Mouse (Mus musculus) WW6 (cell line): Measurements from ENCODE around the gene Olfr448.

ENCODE experiments used
- DNase-seq: peaks from one replicate; pipeline ENCODE4 v3.0.0-alpha.2; 2013; ENCODE audit warnings: low read depth, low spot score

The Olfr448 gene

DNA sequence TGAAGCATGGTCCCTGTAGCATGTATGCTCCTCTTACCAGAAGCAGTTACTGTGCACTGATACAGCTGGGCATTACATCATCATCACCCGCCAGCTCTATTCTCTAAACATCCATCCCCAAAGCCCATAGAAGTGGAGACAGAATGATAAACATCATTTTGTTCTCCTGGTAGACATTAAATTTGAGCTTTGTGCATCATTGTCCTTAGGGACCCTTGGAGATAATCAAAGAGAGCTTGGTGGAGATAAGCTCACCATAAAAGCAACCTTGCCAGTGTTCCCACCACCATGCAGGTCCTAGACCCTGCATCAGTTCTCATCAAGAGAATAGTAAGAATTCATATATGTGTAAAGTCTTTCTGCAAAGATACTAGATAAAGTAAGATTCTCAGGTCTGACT lies at the start of gene Olfr448:
Gene Olfr448, plus strand, starts transcription at position 301 of the 400 bp plus-strand sequence.
- DNase-seq: no peak

DNA sequence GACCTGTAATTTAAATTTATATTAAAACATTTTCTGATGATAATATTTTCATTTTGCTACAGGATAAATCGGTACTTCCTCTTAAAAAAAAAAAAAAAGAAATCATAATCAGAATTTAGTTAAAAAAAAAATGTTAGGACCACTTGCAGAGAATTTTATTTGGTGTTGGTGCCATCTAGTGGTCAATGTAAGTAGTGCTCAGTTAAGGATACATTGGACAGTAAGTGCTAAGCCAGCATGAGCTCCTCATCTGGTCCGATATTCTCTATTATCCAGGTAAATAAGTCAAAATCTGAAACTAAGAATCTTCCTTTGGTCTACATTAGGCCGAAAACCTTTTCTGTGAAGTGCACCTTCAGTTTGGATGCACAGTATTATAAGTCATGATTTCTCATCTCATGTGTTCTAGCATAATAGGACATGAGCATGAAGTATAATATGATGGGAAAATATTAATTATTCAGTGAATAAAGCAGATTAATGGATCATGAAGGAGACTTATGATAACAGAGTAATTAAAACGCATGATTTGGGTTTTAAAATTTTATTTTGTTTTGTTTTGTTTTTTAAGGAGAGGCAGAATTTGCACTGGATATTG lies 29.9 kb upstream of the Olfr448 start:
- DNase-seq: peak; percentile 11

DNA sequence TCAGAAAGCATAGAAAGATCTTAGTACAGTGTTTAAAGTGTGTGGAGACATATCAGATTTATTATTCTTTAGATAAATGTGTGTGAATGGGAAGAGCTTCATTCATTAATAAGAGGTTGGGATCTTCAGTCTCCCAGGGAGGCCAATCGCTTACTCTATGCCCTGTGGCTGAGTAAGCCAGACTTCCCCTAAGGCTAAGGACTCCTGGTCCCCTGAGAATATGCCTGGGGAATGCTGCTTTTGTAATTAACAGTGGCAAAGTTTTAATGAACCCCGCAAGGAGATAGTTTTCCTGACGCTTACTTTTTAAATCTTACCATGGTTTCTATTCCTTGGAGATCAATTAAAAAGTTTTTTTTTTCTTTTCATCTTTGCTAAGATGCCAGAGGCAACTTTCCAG lies 20.5 kb upstream of the Olfr448 start:
- DNase-seq: no peak

DNA sequence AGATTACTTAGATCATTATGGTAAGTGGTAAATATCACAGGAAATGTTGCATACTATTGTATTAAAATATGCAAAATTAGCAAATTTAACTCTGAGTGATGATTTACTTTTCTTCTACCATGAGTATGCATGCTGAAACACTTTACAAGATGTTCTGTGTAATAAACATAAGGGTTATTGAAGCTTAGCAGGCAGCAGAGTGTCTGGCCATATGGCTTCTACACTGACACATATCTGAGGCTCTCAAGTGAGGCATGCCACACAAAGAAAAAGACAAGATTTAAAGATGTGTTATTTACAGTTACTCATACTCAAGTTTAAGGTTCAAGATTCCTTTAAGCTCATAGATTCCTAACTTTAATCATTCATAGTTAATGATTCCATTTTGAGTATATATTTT lies 13.9 kb upstream of the Olfr448 start:
- DNase-seq: no peak

DNA sequence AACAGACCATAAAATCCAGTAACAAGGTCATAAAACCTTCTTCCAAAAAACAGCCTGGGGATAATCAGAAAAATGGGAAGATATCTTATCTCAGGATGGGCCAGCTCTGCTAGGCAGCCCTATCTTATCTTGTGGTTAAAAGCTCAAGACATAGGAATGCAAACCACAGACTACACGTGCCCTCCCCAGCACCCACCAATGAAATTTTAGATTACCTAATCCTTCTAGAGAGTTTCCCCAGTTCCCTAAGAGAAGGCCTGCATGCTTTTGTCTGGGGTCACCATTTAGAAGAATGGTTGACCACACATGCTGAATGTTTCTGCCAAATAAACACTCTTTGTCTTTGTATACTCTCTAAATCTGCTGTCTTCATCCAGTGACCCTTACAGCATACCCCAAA lies 10.1 kb downstream of the Olfr448 start:
- no peak for DNase-seq

DNA sequence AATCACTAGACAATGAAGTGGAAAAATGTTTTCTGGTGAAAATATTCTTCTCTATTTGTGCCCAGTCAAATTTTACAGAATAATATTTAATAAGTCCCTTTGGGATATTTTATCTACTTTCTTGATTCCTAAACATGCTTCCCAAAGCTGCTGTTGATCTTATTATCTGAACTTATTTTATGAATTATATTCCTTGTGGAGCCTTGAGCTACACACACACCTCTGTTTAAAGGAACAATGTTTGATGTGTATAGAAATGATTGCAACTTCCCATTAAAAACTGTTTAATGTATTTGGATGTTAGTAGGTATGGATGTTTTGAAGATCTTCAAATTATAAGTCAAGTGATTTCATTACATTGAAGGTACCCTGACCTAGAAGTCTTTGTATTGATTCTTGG lies 18.3 kb downstream of the Olfr448 start, which contains the start of gene Olfr447:
Gene Olfr447, plus strand, starts transcription at position 301 of the 400 bp plus-strand sequence.
- DNase-seq: no peak

DNA sequence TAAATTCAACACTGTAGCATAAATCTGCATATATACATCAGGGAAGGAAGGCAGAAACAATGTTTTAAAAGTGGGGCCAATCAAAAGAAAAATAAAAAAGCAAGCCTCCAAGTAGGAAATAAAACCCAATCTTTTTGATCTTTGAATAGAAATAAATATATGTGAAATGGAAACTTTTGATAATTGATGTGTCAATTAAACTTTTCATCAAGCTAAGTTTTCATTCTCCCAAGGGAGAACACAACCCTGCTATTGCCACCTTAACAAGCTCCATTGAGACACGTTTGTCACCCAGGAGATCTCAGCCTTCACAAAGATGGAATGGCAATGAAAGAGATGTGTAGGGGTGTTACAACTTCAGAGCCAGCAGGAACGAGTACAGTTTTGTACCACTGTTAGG lies 30.8 kb downstream of the Olfr448 start, which contains the start of gene Olfr446:
Gene Olfr446, plus strand, starts transcription at position 301 of the 400 bp plus-strand sequence.
- DNase-seq: no peak
